Mouse (Mus musculus) heart, postnatal 0 days (tissue): ENCODE measurements at regions not wholly inside any gene's neighbourhood (a gene's known extent, or its start where the extent isn't known, plus 50 kb on each side); places are given as distances from the start of the nearest gene placed in this dataset.

Experiments used
- CTCF ChIP-seq: IDR thresholded peaks from 2 replicates; pipeline ENCODE4 v1.5.1; 2016; ENCODE audit warnings: antibody characterized with exemption, control low read depth, low read depth
- EP300 ChIP-seq: IDR thresholded peaks from 2 replicates; pipeline ENCODE4 v1.6.1; 2016; ENCODE audit warnings: antibody characterized with exemption, low read depth

- no peak for TF ChIP-seq CTCF
- no peak for TF ChIP-seq EP300
These were observed 71.9 kb upstream of the Irf2bp2 start for GRCm38 (mm10) chr8:126665581-126666241.
